Mouse (Mus musculus) E14TG2a.4 (cell line): ENCODE results near the gene Cbwd1.

Source experiments
- H3K27me3 ChIP-seq: 2 replicates; pipeline ENCODE4 v1.6.1; 2014; ENCODE audit warnings: low read length, control low read depth; ENCODE audit not compliant: insufficient read depth
- H3K36me3 ChIP-seq: 2 replicates; pipeline ENCODE4 v1.6.1; 2014; ENCODE audit warnings: low read length, control low read depth; ENCODE audit not compliant: insufficient read depth
- H3K4me1 ChIP-seq: replicated peaks from 2 replicates; pipeline ENCODE4 v1.6.1; 2014; ENCODE audit warnings: low read depth, low read length, control low read depth
- H3K4me3 ChIP-seq: replicated peaks from 2 replicates; pipeline ENCODE4 v1.5.1; 2014; ENCODE audit warnings: mild to moderate bottlenecking, low read length
- H3K9me3 ChIP-seq: 2 replicates; pipeline ENCODE4 v1.6.1; 2014; ENCODE audit warnings: low read length, control low read depth
- CTCF ChIP-seq: conservative IDR thresholded peaks from 2 replicates; pipeline ENCODE4 v1.5.1; 2014; ENCODE audit warnings: low read length
- NANOG ChIP-seq: IDR thresholded peaks from 2 replicates; pipeline ENCODE4 v1.6.1; 2014; ENCODE audit warnings: borderline replicate concordance, low read length, mixed read lengths
- POU5F1 ChIP-seq: IDR thresholded peaks from 2 replicates; pipeline ENCODE4 v1.6.1; 2014; ENCODE audit warnings: low read length, borderline replicate concordance

Cbwd1 gene

GRCm38 (mm10) chr19:24983857-24984498, 22.6 kb upstream of the Cbwd1 start:
- Histone ChIP-seq H3K36me3 (no peaks in the 10 kb centered on the region), H3K4me3 (no peak overlapping the region), H3K9me3 (no peaks in the 10 kb centered on the region), H3K27me3 (peaks cover 3% of the 10 kb centered on the region; the same call in 1 of the 2 replicates), H3K4me1 (peaks cover 6% of the 10 kb centered on the region)
- TF ChIP-seq CTCF: no peak
- no peak for TF ChIP-seq POU5F1
- no peak for TF ChIP-seq NANOG

- TF ChIP-seq NANOG (no peak), POU5F1 (no peak), CTCF (no peak)
- H3K9me3 ChIP-seq: no peaks in the 10 kb centered on the region
- H3K36me3 ChIP-seq: no peaks in the 10 kb centered on the region
- H3K4me3 ChIP-seq: no peak overlapping the region
- peaks cover 3% of the 10 kb centered on the region; the same call in 1 of the 2 replicates for H3K27me3 ChIP-seq
- H3K4me1 ChIP-seq: peaks cover 6% of the 10 kb centered on the region
These were observed 21.6 kb upstream of the Cbwd1 start for GRCm38 (mm10) chr19:24983050-24983449.

- Histone ChIP-seq H3K4me1 (peaks cover 6% of the 10 kb centered on the region), H3K4me3 (no peak overlapping the region)
- TF ChIP-seq POU5F1: no peak
- TF ChIP-seq NANOG: no peak
- no peak for TF ChIP-seq CTCF
These were observed 19.9 kb upstream of the Cbwd1 start for GRCm38 (mm10) chr19:24981294-24981693.

GRCm38 (mm10) chr19:24978852-24979842, 17.7 kb upstream of the Cbwd1 start:
- H3K4me3 ChIP-seq: no peak overlapping the region
- H3K27me3 ChIP-seq: 0 out of 2 replicates have a peak, but pooled peaks cover 3% of the 10 kb centered on the region
- no peak for TF ChIP-seq CTCF
- no peaks in the 10 kb centered on the region for H3K36me3 ChIP-seq
- peaks cover 6% of the 10 kb centered on the region for H3K4me1 ChIP-seq
- H3K9me3 ChIP-seq: no peaks in the 10 kb centered on the region

More at GRCm38 (mm10) chr19:24981294-24981693, 19.9 kb upstream of the Cbwd1 start:
- Histone ChIP-seq H3K9me3 (no peaks in the 10 kb centered on the region), H3K27me3 (peaks cover 3% of the 10 kb centered on the region; the same call in 1 of the 2 replicates), H3K36me3 (no peaks in the 10 kb centered on the region)

GRCm38 (mm10) chr19:24977991-24978390, 16.6 kb upstream of the Cbwd1 start:
- no peaks in the 10 kb centered on the region for H3K9me3 ChIP-seq
- H3K4me3 ChIP-seq: no peak overlapping the region
- no peaks in the 10 kb centered on the region for H3K36me3 ChIP-seq
- TF ChIP-seq CTCF: no peak
- TF ChIP-seq NANOG: no peak
- no peak for TF ChIP-seq POU5F1
- H3K27me3 ChIP-seq: peaks cover 7% of the 10 kb centered on the region; the same call in 1 of the 2 replicates
- H3K4me1 ChIP-seq: peaks cover 6% of the 10 kb centered on the region

- no peak overlapping the region for H3K4me3 ChIP-seq
- peaks cover 4% of the 10 kb centered on the region; the same call in 1 of the 2 replicates for H3K9me3 ChIP-seq
- peaks cover 4% of the 10 kb centered on the region; the same call in 1 of the 2 replicates for H3K27me3 ChIP-seq
- H3K4me1 ChIP-seq: peaks cover 11% of the 10 kb centered on the region
- TF ChIP-seq POU5F1 (no peak), CTCF (no peak), NANOG (no peak)
- no peaks in the 10 kb centered on the region for H3K36me3 ChIP-seq
These were observed 11.4 kb upstream of the Cbwd1 start for GRCm38 (mm10) chr19:24972701-24973390.

GRCm38 (mm10) chr19:24971307-24971706, 9.9 kb upstream of the Cbwd1 start:
- TF ChIP-seq POU5F1: no peak
- TF ChIP-seq NANOG: no peak
- no peak overlapping the region for H3K4me3 ChIP-seq

GRCm38 (mm10) chr19:24966941-24967340, 5.5 kb upstream of the Cbwd1 start:
- Histone ChIP-seq H3K4me1 (peaks cover 20% of the 10 kb centered on the region), H3K4me3 (no peak overlapping the region), H3K27me3 (no peaks in the 10 kb centered on the region), H3K9me3 (peaks cover 4% of the 10 kb centered on the region; the same call in 1 of the 2 replicates), H3K36me3 (no peaks in the 10 kb centered on the region)
- TF ChIP-seq NANOG (no peak), CTCF (no peak), POU5F1 (no peak)

More at GRCm38 (mm10) chr19:24971307-24971706, 9.9 kb upstream of the Cbwd1 start:
- H3K27me3 ChIP-seq: peaks cover 4% of the 10 kb centered on the region; the same call in 1 of the 2 replicates
- H3K9me3 ChIP-seq: peaks cover 4% of the 10 kb centered on the region; the same call in 1 of the 2 replicates
- no peaks in the 10 kb centered on the region for H3K36me3 ChIP-seq
- peaks cover 11% of the 10 kb centered on the region for H3K4me1 ChIP-seq
